ENCODE assay signal across 18 mouse cellular contexts in the genomic region with DNA sequence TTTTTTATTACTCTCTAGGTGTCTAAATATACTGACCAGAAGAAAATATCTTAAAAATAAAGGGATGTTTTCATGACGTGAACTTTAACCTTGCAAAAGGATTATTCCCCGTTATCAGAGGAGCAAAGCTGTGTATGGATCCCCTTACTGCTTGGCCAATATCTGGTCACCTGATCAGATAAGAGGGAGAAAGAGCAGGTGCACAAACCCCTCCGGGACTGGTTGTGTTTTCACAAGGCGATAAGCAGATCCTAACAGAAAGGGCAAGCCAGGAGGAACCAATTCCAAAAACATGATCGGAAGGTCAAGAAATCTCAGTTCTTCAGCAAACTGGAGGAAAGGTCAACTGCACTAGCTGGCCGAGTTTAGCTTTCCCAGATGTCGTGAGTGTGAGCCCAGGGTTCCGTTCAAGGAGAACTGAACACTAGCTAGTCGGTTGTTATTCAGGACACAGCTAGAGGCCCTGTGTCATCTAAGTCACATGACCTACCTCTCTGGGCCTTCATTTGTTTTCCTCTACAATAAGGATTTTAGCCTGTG. TPM values are rescaled to one million over a fixed set of nuclear protein-coding genes. Genes with fewer than 3 reads are reported as not detected.
A peak's percentile ranks its signal among the peaks of the same experiment; 100 is the strongest.
DNase-seq lines count a peak whose midpoint lies in the region; ATAC-seq lines count a peak whose summit lies in the region.
"Had no signal": no experiment of that assay in that cellular context is flagged by ENCODE, and none has a peak within 500 bp of the region (broad histone marks: within the 10 kb centered on the region; RNA-seq: fewer than 3 reads in every experiment).

No protein-coding gene starts in this region.

- peaks cover 11% of the 10 kb centered on the region for H3K4me1 ChIP-seq in heart, embryonic 16.5 days (ENCODE audit: control insufficient read depth, insufficient read depth, low read length)
- H3K4me1 ChIP-seq: hindbrain, embryonic 13.5 days; neural tube, embryonic 13.5 days had no signal

- intact Hi-C loops in left cerebral cortex, postnatal 4 days (cut with DNase I): no loop called here

- H3K9ac ChIP-seq in heart, embryonic 16.5 days (ENCODE audit: low read length): no peak overlapping the region
- H3K9ac ChIP-seq: hindbrain, embryonic 13.5 days; lung, embryonic 14.5 days; neural tube, embryonic 13.5 days had no signal

- H3K4me2 ChIP-seq in heart, embryonic 16.5 days (ENCODE audit: low read depth, low read length): no peak overlapping the region
- H3K4me2 ChIP-seq: hindbrain, embryonic 13.5 days; lung, embryonic 14.5 days; neural tube, embryonic 13.5 days had no signal

- no peaks in the 10 kb centered on the region for H3K36me3 ChIP-seq in heart, embryonic 16.5 days (ENCODE audit: control insufficient read depth, insufficient read depth)
- H3K36me3 ChIP-seq: hindbrain, embryonic 13.5 days; neural tube, embryonic 13.5 days had no signal

- H3K4me3 ChIP-seq in heart, embryonic 16.5 days (ENCODE audit: low read length): no peak overlapping the region
- H3K4me3 ChIP-seq: hindbrain, embryonic 13.5 days; neural tube, embryonic 13.5 days had no signal

- WGBS in heart, embryonic 16.5 days: 42% methylated on average over 9 of the region's 9 CpGs
- 29% methylated on average over 9 of the region's 9 CpGs for WGBS in large intestine, adult 2 months

- ATAC-seq in heart, embryonic 16.5 days (replicated peaks; ENCODE audit: extremely low read depth, insufficient read depth, low FRiP score): no peak
- ATAC-seq: forebrain, embryonic 14.5 days; Patski had no signal

- peak overlapping the region; percentile 56; the same call in 1 of the 2 replicates for H3K27ac ChIP-seq in heart, embryonic 16.5 days (ENCODE audit: low read length)
- H3K27ac ChIP-seq: hindbrain, embryonic 13.5 days; neural tube, embryonic 13.5 days had no signal

- no peaks in the 10 kb centered on the region for H3K27me3 ChIP-seq in heart, embryonic 16.5 days (ENCODE audit: control insufficient read depth, insufficient read depth, low read length)
- H3K27me3 ChIP-seq: hindbrain, embryonic 13.5 days; neural tube, embryonic 13.5 days had no signal

- no peaks in the 10 kb centered on the region for H3K9me3 ChIP-seq in heart, embryonic 16.5 days (replicated peaks; ENCODE audit: control insufficient read depth, low read length)
- H3K9me3 ChIP-seq: hindbrain, embryonic 13.5 days; neural tube, embryonic 13.5 days had no signal

- peak; percentile 30 for DNase-seq in adrenal gland, adult 2 months
- no peak for DNase-seq in adrenal gland, postnatal 36 days
- DNase-seq in kidney, adult 9 months: peak; percentile 46
- no peak for DNase-seq in kidney, postnatal 25 days
- peak; percentile 3 for DNase-seq in large intestine, adult 2 months (ENCODE audit: low read depth, low spot score)
- no peak for DNase-seq in spleen, postnatal 14 days (ENCODE audit: low spot score in 2 of 2)
- no peak for DNase-seq in left cerebral cortex, postnatal 4 days
- DNase-seq: cerebellum, adult 11 months; lung, embryonic 14.5 days; right cerebral cortex, adult 18-20 months; thymus, adult 2 months had no signal

RNA-seq across cellular contexts. Expression of a gene that starts 11.9 kb away (rescaled TPM):
- total RNA-seq in adrenal gland, adult 2 months (2021): not detected
- 0.04 and 0.12 TPM in 2 replicates for polyA plus RNA-seq in adrenal gland, adult 2 months (2012; rRNA removed)
- under 1 TPM; 0.16 to 0.26 TPM for total RNA-seq in adrenal gland, postnatal 36 days (2021)
- polyA plus RNA-seq in heart, embryonic 16.5 days (2015; fragmentation: Nextera tagmentation; extraction: Ambion mirVana): not detected in 2 replicates
- not detected in 2 replicates for polyA plus RNA-seq in large intestine, adult 2 months (2012; rRNA removed)
- total RNA-seq in left cerebral cortex, postnatal 4 days (2021): 1 to 10 TPM in 1 of 2 experiments, under 1 TPM in 1; 0.89 to 1.2 TPM
- total RNA-seq: liver, adult 2 months; megakaryocyte-erythroid progenitor cell, adult 5-6 weeks had no signal
- polyA plus RNA-seq: liver, adult 2 months; lung, embryonic 14.5 days; Patski had no signal

Comparison
In these comparisons a context has a peak if more than half of its experiments do, and no peak if none do; other contexts are left out.
1. DNase-seq: peak in adrenal gland, adult 2 months (single experiment), kidney, adult 9 months (single experiment) and large intestine, adult 2 months (single experiment); none in adrenal gland, postnatal 36 days (0 of 2), kidney, postnatal 25 days (0 of 2), spleen, postnatal 14 days (0 of 2) and left cerebral cortex, postnatal 4 days (single experiment).